Mouse (Mus musculus) liver, postnatal 0 days (tissue): ENCODE measurements around the gene Tnfsfm13. TPM values are rescaled to one million over a fixed set of nuclear protein-coding genes. Genes with fewer than 3 reads are reported as not detected.

Experiments used
- ATAC-seq: fragments of 200-750 bp; cut with Nextera tagmentation; 2 replicates; pipeline ENCODE4 v1.8.0; 2017; ENCODE audit warnings: mild to moderate bottlenecking, moderate library complexity
- DNase-seq: peaks from one replicate; pipeline ENCODE4 v3.0.0-alpha.2; 2016
- H3K27ac ChIP-seq: fragments of 300-500 bp; sonication (generic); 2 replicates; pipeline ENCODE4 v1.5.1; 2014; ENCODE audit warnings: antibody characterized with exemption, moderate library complexity, mild to moderate bottlenecking, low read depth
- H3K27me3 ChIP-seq: fragments of 300-500 bp; sonication (generic); 2 replicates; pipeline ENCODE4 v1.6.1; 2014; ENCODE audit warnings: low read length, control low read depth, mixed read lengths; ENCODE audit not compliant: insufficient read depth
- H3K36me3 ChIP-seq: fragments of 300-500 bp; sonication (generic); replicated peaks from 2 replicates; pipeline ENCODE4 v1.6.1; 2014; ENCODE audit warnings: mild to moderate bottlenecking, control low read depth, low read length, moderate library complexity, mixed read lengths; ENCODE audit not compliant: insufficient read depth
- H3K4me1 ChIP-seq: fragments of 300-500 bp; sonication (generic); 2 replicates; pipeline ENCODE4 v1.6.1; 2014; ENCODE audit warnings: antibody characterized with exemption, mild to moderate bottlenecking, control low read depth; ENCODE audit not compliant: insufficient read depth
- H3K4me2 ChIP-seq: fragments of 300-500 bp; sonication (generic); 2 replicates; pipeline ENCODE4 v1.6.1; 2014; ENCODE audit warnings: low read depth, mild to moderate bottlenecking, low read length, moderate library complexity, mixed read lengths
- H3K4me3 ChIP-seq: fragments of 300-500 bp; sonication (generic); 2 replicates; pipeline ENCODE4 v1.5.1; 2014; ENCODE audit warnings: low read depth, low read length
- H3K9ac ChIP-seq: fragments of 300-500 bp; sonication (generic); replicated peaks from 2 replicates; pipeline ENCODE4 v1.6.1; 2014; ENCODE audit warnings: mild to moderate bottlenecking, moderate library complexity
- H3K9me3 ChIP-seq: fragments of 300-500 bp; sonication (generic); 2 replicates; pipeline ENCODE4 v1.6.1; 2016; ENCODE audit warnings: mild to moderate bottlenecking, control low read depth, low read length, mixed read lengths
- CTCF ChIP-seq: sonication (generic); IDR thresholded peaks from 2 replicates; pipeline ENCODE4 v1.5.1; 2016; ENCODE audit warnings: antibody characterized with exemption, low read depth
- EP300 ChIP-seq: IDR thresholded peaks from 2 replicates; pipeline ENCODE4 v1.6.1; 2016; ENCODE audit warnings: antibody characterized with exemption, low read depth, mild to moderate bottlenecking
- WGBS: fragments of 180-500 bp; shearing (Covaris S2); extraction: QIAGEN DNeasy Blood & Tissue Kit; methylation state at CpG from one replicate; pipeline ENCODE4 v1.1.7; 2014; ENCODE audit not compliant: insufficient replicate concordance; 5-methylcytosine and 5-hydroxymethylcytosine counted together
- polyA plus RNA-seq: library from polyadenylated mRNA; unstranded; fragments of >200 nt; fragmentation: Nextera tagmentation; extraction: Ambion mirVana; gene quantifications from 2 replicates; pipeline ENCODE4 v1.2.1, GENCODE M21; 2015

The Tnfsfm13 gene
- polyA plus RNA-seq, 1 experiment from 2014 or later = 1.4 TPM

DNA sequence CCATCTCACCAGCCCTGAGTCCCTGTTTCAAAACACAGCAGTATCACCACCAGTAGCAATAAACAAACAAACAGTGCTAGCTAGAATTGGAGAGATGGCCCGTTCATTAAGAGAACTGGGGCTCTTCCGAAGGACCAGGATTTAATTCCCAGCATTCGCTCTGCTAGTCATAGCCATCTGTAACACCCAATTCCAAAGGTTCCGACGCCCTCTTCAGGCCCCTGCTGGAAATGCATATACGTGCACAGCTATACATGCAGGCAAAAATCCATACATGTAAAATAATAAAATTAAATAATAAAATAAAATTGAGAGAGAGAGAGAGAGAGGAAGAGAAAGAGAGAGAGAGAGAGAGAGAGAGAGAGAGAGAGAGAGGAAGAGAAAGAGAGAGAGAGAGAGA is 23.5 kb upstream of the Tnfsfm13 start:
- 73% methylated on average over 6 of the region's 6 CpGs for WGBS
- Histone ChIP-seq H3K4me2 (no peak overlapping the region), H3K27ac (no peak overlapping the region), H3K9ac (no peak overlapping the region), H3K4me1 (peaks cover 19% of the 10 kb centered on the region), H3K36me3 (no peaks in the 10 kb centered on the region), H3K27me3 (no peaks in the 10 kb centered on the region), H3K4me3 (no peak overlapping the region), H3K9me3 (no peaks in the 10 kb centered on the region)
- no peak for ATAC-seq
- DNase-seq = no peak
- TF ChIP-seq CTCF (peak; percentile 39), EP300 (no peak)

DNA sequence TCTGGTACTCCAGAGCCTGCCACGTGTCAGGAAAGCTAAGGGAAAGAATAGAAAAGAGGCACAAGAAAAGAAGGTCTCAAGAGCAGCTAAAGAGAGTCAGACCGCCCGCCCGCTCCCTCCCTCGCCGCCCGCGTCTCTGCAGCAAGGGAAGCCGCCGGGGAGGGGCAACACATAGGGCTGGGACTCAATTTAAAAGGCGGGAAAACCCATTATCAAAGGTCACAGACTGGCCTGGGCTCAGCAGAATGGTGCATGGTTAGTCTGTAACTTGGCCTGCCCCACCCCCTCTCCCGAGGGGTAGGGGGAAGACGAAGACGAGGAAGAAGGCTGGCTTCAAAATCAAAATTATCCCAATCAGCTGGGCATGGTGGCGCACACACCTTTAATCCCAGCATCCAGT is 22.8 kb upstream of the Tnfsfm13 start:
- no peaks in the 10 kb centered on the region for H3K9me3 ChIP-seq

DNA sequence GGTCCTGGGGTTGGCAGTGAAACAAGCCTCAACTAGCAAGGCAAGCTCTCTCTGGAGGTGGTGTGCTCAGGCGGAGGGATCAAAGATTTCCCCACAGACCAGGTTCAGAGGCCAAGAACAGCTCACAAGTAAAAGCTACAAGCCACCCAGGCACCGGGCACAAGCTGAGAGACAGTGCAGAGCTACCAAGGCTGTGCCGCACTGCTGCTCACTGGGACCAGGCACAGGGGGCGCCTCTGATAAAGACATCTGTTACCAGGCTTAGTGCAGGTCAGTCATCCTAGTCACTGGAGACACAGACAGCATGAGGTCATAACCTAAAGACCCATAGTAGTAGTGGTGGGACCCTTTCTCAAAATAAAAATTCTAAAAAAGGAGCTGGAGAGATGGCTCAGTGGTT is 21.1 kb upstream of the Tnfsfm13 start:
- 53% methylated on average over 4 of the region's 4 CpGs for WGBS

More for the DNA sequence above, 22.8 kb upstream of the Tnfsfm13 start:
- DNase-seq (peak; percentile 46), ATAC-seq (peak; percentile 45)
- H3K27me3 ChIP-seq = no peaks in the 10 kb centered on the region
- no peak for TF ChIP-seq EP300
- TF ChIP-seq CTCF = no peak
- peaks cover 19% of the 10 kb centered on the region for H3K4me1 ChIP-seq
- WGBS = 29% methylated on average over 15 of the region's 15 CpGs
- H3K4me3 ChIP-seq = no peak overlapping the region
- peak overlapping the region; percentile 33 for H3K4me2 ChIP-seq
- H3K36me3 ChIP-seq = no peaks in the 10 kb centered on the region
- H3K27ac ChIP-seq = no peak overlapping the region
- H3K9ac ChIP-seq = no peak overlapping the region

DNA sequence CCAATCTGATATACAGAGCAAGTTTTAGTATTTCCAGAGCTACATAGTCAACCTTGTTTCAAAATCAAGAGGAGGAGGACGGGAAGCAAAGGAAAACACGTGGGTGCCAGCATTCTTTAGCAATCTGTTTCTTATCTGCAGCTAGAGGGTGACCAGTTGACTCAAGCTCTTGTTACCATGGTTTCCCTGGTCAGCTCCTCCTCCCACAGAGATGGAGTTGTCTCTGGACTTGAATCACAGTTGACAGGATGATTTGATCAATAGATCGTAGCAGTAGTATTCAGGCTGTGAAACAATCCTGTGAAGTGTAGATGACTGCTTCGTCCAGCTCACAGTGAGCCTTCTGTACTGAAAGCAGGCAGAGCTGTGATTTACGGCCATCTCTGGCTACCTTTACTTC is 20.0 kb upstream of the Tnfsfm13 start:
- no peak overlapping the region for H3K4me2 ChIP-seq
- 26% methylated on average over 5 of the region's 5 CpGs for WGBS

More for the DNA sequence above, 21.1 kb upstream of the Tnfsfm13 start:
- Histone ChIP-seq H3K27me3 (no peaks in the 10 kb centered on the region), H3K4me2 (no peak overlapping the region), H3K27ac (no peak overlapping the region), H3K4me3 (no peak overlapping the region), H3K9me3 (no peaks in the 10 kb centered on the region), H3K9ac (no peak overlapping the region; the same call in 1 of the 2 replicates), H3K36me3 (no peaks in the 10 kb centered on the region), H3K4me1 (peaks cover 19% of the 10 kb centered on the region)
- DNase-seq (no peak), ATAC-seq (no peak)
- TF ChIP-seq EP300 (no peak), CTCF (no peak)

DNA sequence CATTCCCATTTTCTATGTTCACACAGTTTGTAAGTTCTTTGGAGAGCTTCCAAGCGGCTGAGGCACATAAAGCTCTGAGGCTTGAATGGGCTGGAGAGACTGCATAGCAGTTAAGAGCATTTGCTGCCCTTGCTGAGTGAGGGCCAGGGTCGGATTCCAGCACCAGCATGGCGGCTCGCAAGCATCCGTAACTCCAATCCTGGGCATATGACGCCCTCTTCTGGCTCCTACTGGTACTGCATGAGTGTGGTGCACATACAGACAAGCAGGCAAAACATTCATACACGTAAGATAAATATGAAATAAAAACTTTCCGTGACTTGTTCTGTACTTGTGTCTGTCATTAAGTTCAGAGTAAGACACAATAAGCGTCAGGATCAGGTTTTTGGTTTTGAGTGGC is 19.6 kb upstream of the Tnfsfm13 start:
- no peak overlapping the region for H3K4me2 ChIP-seq
- no peak overlapping the region for H3K9ac ChIP-seq
- H3K27ac ChIP-seq = peak overlapping the region; percentile 39; the same call in 1 of the 2 replicates
- DNase-seq (peak; percentile 67), ATAC-seq (peak; percentile 50)
- H3K27me3 ChIP-seq = no peaks in the 10 kb centered on the region
- no peaks in the 10 kb centered on the region for H3K36me3 ChIP-seq
- TF ChIP-seq EP300 = no peak
- peak; percentile 81 for TF ChIP-seq CTCF
- H3K9me3 ChIP-seq = no peaks in the 10 kb centered on the region
- H3K4me1 ChIP-seq = peaks cover 21% of the 10 kb centered on the region
- WGBS = 66% methylated on average over 9 of the region's 9 CpGs
- H3K4me3 ChIP-seq = no peak overlapping the region

More for the DNA sequence above, 20.0 kb upstream of the Tnfsfm13 start:
- ATAC-seq (peak; percentile 88), DNase-seq (peak; percentile 38)
- Histone ChIP-seq H3K27ac (peak overlapping the region; percentile 39; the same call in 1 of the 2 replicates), H3K4me1 (peaks cover 19% of the 10 kb centered on the region), H3K27me3 (no peaks in the 10 kb centered on the region), H3K9me3 (no peaks in the 10 kb centered on the region), H3K4me3 (no peak overlapping the region), H3K36me3 (no peaks in the 10 kb centered on the region), H3K9ac (no peak overlapping the region)
- TF ChIP-seq EP300 = no peak
- no peak for TF ChIP-seq CTCF

DNA sequence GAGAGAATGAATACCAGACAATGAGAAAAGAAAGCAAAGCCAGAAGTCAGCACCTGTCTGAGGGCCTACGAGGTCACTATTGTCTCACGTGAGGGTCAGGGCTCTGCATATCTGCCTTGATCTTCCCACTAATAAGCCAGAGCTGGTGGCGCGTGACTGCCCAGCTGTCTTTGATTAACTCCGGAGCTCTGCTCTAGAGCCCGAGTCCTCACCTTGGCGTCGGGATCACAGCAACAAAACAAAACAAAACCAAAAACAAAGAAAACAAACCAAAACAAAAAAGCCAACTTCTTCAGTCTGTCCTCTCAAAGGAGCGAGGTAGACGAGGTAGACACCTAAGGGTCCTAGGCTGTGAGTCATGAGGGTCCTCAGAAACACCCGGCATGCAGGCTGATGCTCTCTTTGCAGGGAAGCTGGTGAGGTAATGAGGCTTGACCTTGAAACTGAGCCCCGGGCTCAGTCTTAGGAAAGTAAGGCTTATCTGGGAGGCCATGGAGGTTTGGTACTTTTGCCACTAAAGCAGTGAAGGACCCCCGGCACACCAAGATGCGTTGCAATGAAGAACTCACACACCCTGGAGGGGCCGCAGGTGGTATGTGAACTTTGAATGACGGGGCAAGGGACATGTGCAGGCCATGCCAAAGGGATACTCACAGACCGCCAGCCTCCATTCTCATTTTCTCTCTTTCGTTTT is 18.9 kb upstream of the Tnfsfm13 start:
- DNase-seq (no peak), ATAC-seq (no peak)
- H3K36me3 ChIP-seq = no peaks in the 10 kb centered on the region
- H3K4me3 ChIP-seq = no peak overlapping the region
- no peak overlapping the region for H3K9ac ChIP-seq
- no peaks in the 10 kb centered on the region for H3K9me3 ChIP-seq
- no peak for TF ChIP-seq CTCF
- no peak for TF ChIP-seq EP300
- H3K27ac ChIP-seq = no peak overlapping the region
- no peaks in the 10 kb centered on the region for H3K27me3 ChIP-seq
- 84% methylated on average over 18 of the region's 18 CpGs for WGBS
- H3K4me2 ChIP-seq = no peak overlapping the region
- H3K4me1 ChIP-seq = peaks cover 28% of the 10 kb centered on the region
